13 mouse cellular contexts compared by ENCODE assay signal in genomic region chr12:9657793-9658192, GRCm38 (mm10).
DNase-seq lines count a peak whose midpoint lies in the region; ATAC-seq and TF ChIP-seq lines count a peak whose summit lies in the region.
"Had no signal": no experiment of that assay in that cellular context is flagged by ENCODE, and none has a peak within 500 bp of the region (broad histone marks: within the 10 kb centered on the region; RNA-seq: fewer than 3 reads in every experiment).

No protein-coding gene starts in this region.

- H3K4me3 ChIP-seq in heart, embryonic 14.5 days (ENCODE audit: control insufficient read depth in 1 of 2, insufficient read depth in 1 of 2, low read depth in 1 of 2, low read length in 2 of 2) = no peak overlapping the region
- no peak overlapping the region for H3K4me3 ChIP-seq in midbrain, postnatal 0 days (ENCODE audit: low read depth, low read length)
- no peak overlapping the region for H3K4me3 ChIP-seq in midbrain, embryonic 14.5 days (replicated peaks; ENCODE audit: low read depth, low read length)
- H3K4me3 ChIP-seq in kidney, embryonic 14.5 days (ENCODE audit: low read length) = no peak overlapping the region
- H3K4me3 ChIP-seq: embryonic facial prominence, embryonic 13.5 days had no signal

- H3K36me3 ChIP-seq in heart, embryonic 14.5 days (ENCODE audit: control insufficient read depth, insufficient read depth, low read length) = no peaks in the 10 kb centered on the region
- H3K36me3 ChIP-seq in midbrain, postnatal 0 days (ENCODE audit: insufficient read depth, low read length) = no peaks in the 10 kb centered on the region
- H3K36me3 ChIP-seq in midbrain, embryonic 14.5 days (ENCODE audit: control insufficient read depth, insufficient read depth, low read length) = no peaks in the 10 kb centered on the region
- H3K36me3 ChIP-seq in kidney, embryonic 14.5 days (ENCODE audit: control insufficient read depth, insufficient read depth, low read length) = no peaks in the 10 kb centered on the region
- H3K36me3 ChIP-seq: embryonic facial prominence, embryonic 13.5 days had no signal

- ATAC-seq in heart, embryonic 14.5 days (ENCODE audit: insufficient number of reproducible peaks, insufficient read depth, low FRiP score, low read depth) = no peak
- ATAC-seq in midbrain, postnatal 0 days (ENCODE audit: low FRiP score) = no peak
- ATAC-seq in midbrain, embryonic 14.5 days (ENCODE audit: low FRiP score, low TSS enrichment) = no peak
- ATAC-seq in kidney, embryonic 14.5 days (ENCODE audit: low FRiP score, low TSS enrichment) = no peak
- ATAC-seq: Patski had no signal

- WGBS in heart, embryonic 14.5 days = 31% methylated on average over 8 of the region's 8 CpGs
- 76% methylated on average over 8 of the region's 8 CpGs for WGBS in midbrain, postnatal 0 days
- WGBS in midbrain, embryonic 14.5 days = 79% methylated on average over 8 of the region's 8 CpGs
- WGBS in kidney, embryonic 14.5 days = 57% methylated on average over 8 of the region's 8 CpGs

- no peak overlapping the region for H3K9ac ChIP-seq in heart, embryonic 14.5 days (ENCODE audit: low read length)
- no peak overlapping the region for H3K9ac ChIP-seq in midbrain, postnatal 0 days (replicated peaks; ENCODE audit: low read length, poor library complexity, severe bottlenecking)
- no peak overlapping the region for H3K9ac ChIP-seq in midbrain, embryonic 14.5 days (replicated peaks; ENCODE audit: low read length)
- no peak overlapping the region for H3K9ac ChIP-seq in kidney, embryonic 14.5 days (ENCODE audit: low read depth, low read length)
- H3K9ac ChIP-seq: embryonic facial prominence, embryonic 13.5 days had no signal

- DNase-seq in heart, postnatal 25 days (ENCODE audit: low spot score) = no peak
- peak; percentile 45 for DNase-seq in midbrain, postnatal 0 days (ENCODE audit: low spot score)
- DNase-seq in midbrain, embryonic 14.5 days = no peak
- DNase-seq in lung, postnatal 36 days = peak; percentile 17
- no peak for DNase-seq in urinary bladder, postnatal 14 days (ENCODE audit: low spot score)
- DNase-seq in layer of hippocampus, adult 9-10 months (ENCODE audit: low spot score) = no peak
- DNase-seq: adrenal gland, adult 2 months had no signal

- no peaks in the 10 kb centered on the region for H3K27me3 ChIP-seq in heart, embryonic 14.5 days (ENCODE audit: control insufficient read depth, insufficient read depth, low read length)
- H3K27me3 ChIP-seq in midbrain, postnatal 0 days (ENCODE audit: insufficient read depth, low read length) = no peaks in the 10 kb centered on the region
- H3K27me3 ChIP-seq in midbrain, embryonic 14.5 days (ENCODE audit: control insufficient read depth, insufficient read depth, low read length) = no peaks in the 10 kb centered on the region
- H3K27me3 ChIP-seq in kidney, embryonic 14.5 days (ENCODE audit: control insufficient read depth, insufficient read depth, low read length) = no peaks in the 10 kb centered on the region
- H3K27me3 ChIP-seq: CH12.LX; embryonic facial prominence, embryonic 13.5 days; Patski had no signal

- no peaks in the 10 kb centered on the region for H3K9me3 ChIP-seq in heart, embryonic 14.5 days (ENCODE audit: control insufficient read depth, low read length)
- H3K9me3 ChIP-seq in midbrain, postnatal 0 days (ENCODE audit: low read length) = no peaks in the 10 kb centered on the region
- H3K9me3 ChIP-seq in midbrain, embryonic 14.5 days (ENCODE audit: control insufficient read depth, low read length) = no peaks in the 10 kb centered on the region
- no peaks in the 10 kb centered on the region for H3K9me3 ChIP-seq in kidney, embryonic 14.5 days (ENCODE audit: control insufficient read depth, low read length)
- H3K9me3 ChIP-seq: embryonic facial prominence, embryonic 13.5 days had no signal

- H3K4me2 ChIP-seq in heart, embryonic 14.5 days (ENCODE audit: low read length) = 0 out of 2 replicates have a peak overlapping the region, but pooled peaks have one; percentile 6
- no peak overlapping the region for H3K4me2 ChIP-seq in midbrain, postnatal 0 days (ENCODE audit: low read depth, low read length, poor library complexity, severe bottlenecking)
- no peak overlapping the region for H3K4me2 ChIP-seq in midbrain, embryonic 14.5 days (ENCODE audit: low read length)
- H3K4me2 ChIP-seq in kidney, embryonic 14.5 days (replicated peaks; ENCODE audit: low read depth, low read length) = peak overlapping the region; percentile 15; the same call in 1 of the 2 replicates
- H3K4me2 ChIP-seq: embryonic facial prominence, embryonic 13.5 days; liver, embryonic 11.5 days had no signal

- TF ChIP-seq CTCF in midbrain, postnatal 0 days (IDR thresholded peaks at IDR 0.05) = no peak

- intact Hi-C loops in heart, postnatal 25 days (cut with DNase I) = no loop called here

- H3K27ac ChIP-seq in heart, embryonic 14.5 days (replicated peaks in 1 of 2; ENCODE audit: control insufficient read depth in 1 of 2, insufficient read depth in 1 of 2, low read depth in 2 of 2, low read length in 2 of 2) = no peak overlapping the region
- H3K27ac ChIP-seq in midbrain, postnatal 0 days (ENCODE audit: low read depth, low read length) = no peak overlapping the region
- no peak overlapping the region for H3K27ac ChIP-seq in midbrain, embryonic 14.5 days (replicated peaks; ENCODE audit: low read depth, low read length)
- no peak overlapping the region for H3K27ac ChIP-seq in kidney, embryonic 14.5 days (ENCODE audit: low read depth, low read length)
- H3K27ac ChIP-seq: embryonic facial prominence, embryonic 13.5 days had no signal

- H3K4me1 ChIP-seq in heart, embryonic 14.5 days (ENCODE audit: control insufficient read depth in 2 of 2, insufficient read depth in 2 of 2, low read length in 2 of 2) = no peaks in the 10 kb centered on the region
- H3K4me1 ChIP-seq in midbrain, postnatal 0 days (ENCODE audit: insufficient read depth, low read length) = no peaks in the 10 kb centered on the region
- H3K4me1 ChIP-seq in midbrain, embryonic 14.5 days (ENCODE audit: control insufficient read depth, insufficient read depth, low read length) = no peaks in the 10 kb centered on the region
- H3K4me1 ChIP-seq in kidney, embryonic 14.5 days (ENCODE audit: control insufficient read depth, insufficient read depth, low read length) = peaks cover 9% of the 10 kb centered on the region; the same call in 1 of the 2 replicates
- H3K4me1 ChIP-seq: embryonic facial prominence, embryonic 13.5 days had no signal

Comparison
In these comparisons a context has a peak if more than half of its experiments do, and no peak if none do; other contexts are left out.
1. DNase-seq: peak in midbrain, postnatal 0 days (single experiment) and lung, postnatal 36 days (single experiment); none in heart, postnatal 25 days (single experiment), midbrain, embryonic 14.5 days (single experiment), urinary bladder, postnatal 14 days (single experiment) and layer of hippocampus, adult 9-10 months (single experiment).
2. H3K4me2 ChIP-seq: peak in heart, embryonic 14.5 days (single experiment) and kidney, embryonic 14.5 days (single experiment); none in midbrain, postnatal 0 days (single experiment) and midbrain, embryonic 14.5 days (single experiment).